ENCODE assay signal across 20 mouse cellular contexts in the genomic region with DNA sequence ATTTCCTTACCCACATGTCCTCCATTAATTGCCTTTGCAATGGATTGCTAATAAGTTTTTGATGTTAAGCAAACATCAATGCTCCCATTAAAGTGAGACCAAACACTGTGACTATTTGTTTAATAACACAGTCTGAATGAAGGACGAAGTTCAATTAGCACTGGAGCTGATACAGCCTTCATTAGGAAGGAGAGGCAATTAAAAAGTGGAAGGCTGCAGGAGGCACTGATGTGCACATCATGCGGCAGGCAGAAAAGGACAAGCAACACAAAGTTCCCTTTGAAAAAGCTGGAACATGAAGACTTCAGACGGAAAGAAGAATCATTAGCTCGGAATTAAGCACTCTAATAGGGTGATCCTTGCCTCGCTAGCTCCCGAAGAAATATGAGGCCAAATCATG.
DNase-seq lines count a peak whose midpoint lies in the region; ATAC-seq and TF ChIP-seq lines count a peak whose summit lies in the region.
"Had no signal": no experiment of that assay in that cellular context is flagged by ENCODE, and none has a peak within 500 bp of the region (broad histone marks: within the 10 kb centered on the region; RNA-seq: fewer than 3 reads in every experiment).

No protein-coding gene starts in this region.

- no peaks in the 10 kb centered on the region for H3K27me3 ChIP-seq in hindbrain, embryonic 13.5 days
- H3K27me3 ChIP-seq in hindbrain, embryonic 10.5 days (ENCODE audit: insufficient read depth, poor library complexity, severe bottlenecking), result no peaks in the 10 kb centered on the region; the same call in 1 of the 2 replicates
- peaks cover 38% of the 10 kb centered on the region for H3K27me3 ChIP-seq in forebrain, embryonic 12.5 days
- no peaks in the 10 kb centered on the region for H3K27me3 ChIP-seq in hindbrain, postnatal 0 days (ENCODE audit: insufficient read depth, low read length)
- no peaks in the 10 kb centered on the region for H3K27me3 ChIP-seq in heart, embryonic 12.5 days (replicated peaks)
- no peaks in the 10 kb centered on the region for H3K27me3 ChIP-seq in thymus, adult 2 months (ENCODE audit: control insufficient read depth, insufficient read depth, low read length)
- H3K27me3 ChIP-seq: CH12.LX; kidney, embryonic 15.5 days had no signal

- 70% methylated on average over 6 of the region's 6 CpGs for WGBS in hindbrain, embryonic 13.5 days
- WGBS in hindbrain, embryonic 10.5 days, result 89% methylated on average over 6 of the region's 6 CpGs
- WGBS in forebrain, embryonic 12.5 days, result 35% methylated on average over 6 of the region's 6 CpGs
- WGBS in hindbrain, postnatal 0 days, result 66% methylated on average over 6 of the region's 6 CpGs
- WGBS in heart, embryonic 12.5 days, result 85% methylated on average over 6 of the region's 6 CpGs
- 93% methylated on average over 6 of the region's 6 CpGs for WGBS in thymus, adult 2 months

- H3K36me3 ChIP-seq in hindbrain, embryonic 13.5 days, result no peaks in the 10 kb centered on the region
- H3K36me3 ChIP-seq in hindbrain, embryonic 10.5 days, result no peaks in the 10 kb centered on the region
- H3K36me3 ChIP-seq in forebrain, embryonic 12.5 days (replicated peaks), result no peaks in the 10 kb centered on the region
- H3K36me3 ChIP-seq in hindbrain, postnatal 0 days (ENCODE audit: insufficient read depth, low read length), result no peaks in the 10 kb centered on the region
- H3K36me3 ChIP-seq in heart, embryonic 12.5 days, result no peaks in the 10 kb centered on the region
- no peaks in the 10 kb centered on the region for H3K36me3 ChIP-seq in thymus, adult 2 months (ENCODE audit: control insufficient read depth, insufficient read depth, low read length)
- H3K36me3 ChIP-seq: embryonic facial prominence, embryonic 10.5 days; kidney, embryonic 15.5 days had no signal

- H3K9ac ChIP-seq in hindbrain, embryonic 13.5 days, result no peak overlapping the region
- no peak overlapping the region for H3K9ac ChIP-seq in forebrain, embryonic 12.5 days
- no peak overlapping the region for H3K9ac ChIP-seq in hindbrain, postnatal 0 days (replicated peaks; ENCODE audit: low read length)
- no peak overlapping the region for H3K9ac ChIP-seq in heart, embryonic 12.5 days
- H3K9ac ChIP-seq: kidney, embryonic 15.5 days; lung, embryonic 14.5 days had no signal

- H3K27ac ChIP-seq in hindbrain, embryonic 13.5 days, result peak overlapping the region; percentile 15; the same call in 1 of the 2 replicates
- no peak overlapping the region for H3K27ac ChIP-seq in hindbrain, embryonic 10.5 days
- H3K27ac ChIP-seq in forebrain, embryonic 12.5 days, result no peak overlapping the region
- no peak overlapping the region for H3K27ac ChIP-seq in hindbrain, postnatal 0 days
- no peak overlapping the region for H3K27ac ChIP-seq in heart, embryonic 12.5 days (ENCODE audit: poor library complexity, severe bottlenecking)
- no peak overlapping the region for H3K27ac ChIP-seq in thymus, adult 2 months (ENCODE audit: control insufficient read depth, insufficient read depth, low read length)
- H3K27ac ChIP-seq: embryonic facial prominence, embryonic 10.5 days; kidney, embryonic 15.5 days; macrophage had no signal

- H3K4me3 ChIP-seq in hindbrain, embryonic 13.5 days, result no peak overlapping the region
- H3K4me3 ChIP-seq in hindbrain, embryonic 10.5 days, result no peak overlapping the region
- H3K4me3 ChIP-seq in forebrain, embryonic 12.5 days (replicated peaks), result no peak overlapping the region
- no peak overlapping the region for H3K4me3 ChIP-seq in hindbrain, postnatal 0 days (ENCODE audit: low read length)
- H3K4me3 ChIP-seq in heart, embryonic 12.5 days, result no peak overlapping the region
- H3K4me3 ChIP-seq in thymus, adult 2 months (ENCODE audit: control insufficient read depth, insufficient read depth, low read length), result no peak overlapping the region
- H3K4me3 ChIP-seq: embryonic facial prominence, embryonic 10.5 days; kidney, embryonic 15.5 days had no signal

- no peak overlapping the region for H3K4me2 ChIP-seq in hindbrain, embryonic 13.5 days
- no peak overlapping the region for H3K4me2 ChIP-seq in forebrain, embryonic 12.5 days
- H3K4me2 ChIP-seq in hindbrain, postnatal 0 days (ENCODE audit: low read depth, low read length), result no peak overlapping the region
- H3K4me2 ChIP-seq in heart, embryonic 12.5 days, result no peak overlapping the region
- H3K4me2 ChIP-seq: kidney, embryonic 15.5 days; liver, embryonic 11.5 days; lung, embryonic 14.5 days had no signal

- no peaks in the 10 kb centered on the region for H3K9me3 ChIP-seq in hindbrain, embryonic 13.5 days
- no peaks in the 10 kb centered on the region for H3K9me3 ChIP-seq in hindbrain, embryonic 10.5 days
- H3K9me3 ChIP-seq in forebrain, embryonic 12.5 days, result no peaks in the 10 kb centered on the region
- no peaks in the 10 kb centered on the region for H3K9me3 ChIP-seq in hindbrain, postnatal 0 days (ENCODE audit: low read length)
- no peaks in the 10 kb centered on the region for H3K9me3 ChIP-seq in heart, embryonic 12.5 days (replicated peaks)
- H3K9me3 ChIP-seq: embryonic facial prominence, embryonic 10.5 days; kidney, embryonic 15.5 days had no signal

- ATAC-seq in hindbrain, embryonic 13.5 days (ENCODE audit: low FRiP score), result no peak
- ATAC-seq in forebrain, embryonic 12.5 days (ENCODE audit: low FRiP score), result peak; percentile 95
- no peak for ATAC-seq in hindbrain, postnatal 0 days
- no peak for ATAC-seq in activated CD4-positive, CD25-positive, alpha-beta regulatory T cell, adult 4 months
- ATAC-seq in heart, embryonic 12.5 days (ENCODE audit: insufficient number of reproducible peaks, low FRiP score), result no peak
- ATAC-seq: intestine, embryonic 16.5 days had no signal

- H3K4me1 ChIP-seq in hindbrain, embryonic 13.5 days (replicated peaks), result 0 out of 2 replicates have a peak, but pooled peaks cover 4% of the 10 kb centered on the region
- H3K4me1 ChIP-seq in hindbrain, embryonic 10.5 days (replicated peaks), result no peaks in the 10 kb centered on the region
- H3K4me1 ChIP-seq in forebrain, embryonic 12.5 days, result peaks cover 7% of the 10 kb centered on the region
- H3K4me1 ChIP-seq in hindbrain, postnatal 0 days (ENCODE audit: insufficient read depth, low read length), result no peaks in the 10 kb centered on the region
- H3K4me1 ChIP-seq in heart, embryonic 12.5 days (replicated peaks), result no peaks in the 10 kb centered on the region
- no peaks in the 10 kb centered on the region for H3K4me1 ChIP-seq in thymus, adult 2 months (replicated peaks; ENCODE audit: control insufficient read depth, insufficient read depth, low read length)
- H3K4me1 ChIP-seq: embryonic facial prominence, embryonic 10.5 days; kidney, embryonic 15.5 days had no signal

- no peak for TF ChIP-seq POLR2A in thymus, adult 2 months (IDR thresholded peaks at IDR 0.05; ENCODE audit: control insufficient read depth, extremely low read depth, insufficient read depth, low read length, poor library complexity)

- no peak for TF ChIP-seq CTCF in hindbrain, postnatal 0 days (IDR thresholded peaks at IDR 0.05; ENCODE audit: low read depth)
- TF ChIP-seq CTCF in thymus, adult 2 months (IDR thresholded peaks at IDR 0.05; ENCODE audit: borderline replicate concordance, control insufficient read depth, extremely low read depth, insufficient read depth, low read length, poor library complexity), result no peak

- no peak for DNase-seq in hindbrain, embryonic 10.5 days (ENCODE audit: low spot score)
- peak; percentile 77 for DNase-seq in Muller cell, postnatal 12 days (ENCODE audit: inconsistent ontology term)
- DNase-seq in hindbrain, postnatal 0 days (ENCODE audit: low spot score), result peak; percentile 22
- no peak for DNase-seq in thymus, adult 2 months
- DNase-seq: cerebellum, adult 9-10 months; gastrocnemius, postnatal 14 days; heart, adult 18-20 months; heart, postnatal 4 days; lung, embryonic 14.5 days; right cerebral cortex, postnatal 14 days had no signal

Comparison
In these comparisons a context has a peak if more than half of its experiments do, and no peak if none do; other contexts are left out.
1. DNase-seq: peak in Muller cell, postnatal 12 days (single experiment) and hindbrain, postnatal 0 days (single experiment); none in hindbrain, embryonic 10.5 days (single experiment) and thymus, adult 2 months (single experiment).